Mouse (Mus musculus) liver, embryonic 15.5 days (tissue): ENCODE data around the gene Olfr13. TPM values are rescaled to one million over a fixed set of nuclear protein-coding genes. Genes with fewer than 3 reads are reported as not detected.
"Not testable (repeated sequence)": the region's sequence is repeated elsewhere in the genome, so short reads cannot be mapped to it uniquely, and the experiment has no call there.

Experiments
- ATAC-seq: fragments of 200-750 bp; cut with Nextera tagmentation; 2 replicates; pipeline ENCODE4 v1.8.0; 2017; ENCODE audit warnings: moderate number of reproducible peaks, mild to moderate bottlenecking, moderate library complexity; ENCODE audit not compliant: insufficient read depth
- H3K27ac ChIP-seq: fragments of 300-500 bp; sonication (generic); replicated peaks from 2 replicates; pipeline ENCODE4 v1.5.1; 2015; ENCODE audit warnings: mild to moderate bottlenecking, inconsistent platforms
- H3K27me3 ChIP-seq: fragments of 300-500 bp; sonication (generic); 2 replicates; pipeline ENCODE4 v1.6.1; 2015; ENCODE audit warnings: mild to moderate bottlenecking, inconsistent platforms
- H3K36me3 ChIP-seq: fragments of 300-500 bp; sonication (generic); replicated peaks from 2 replicates; pipeline ENCODE4 v1.6.1; 2015; ENCODE audit warnings: moderate library complexity, mild to moderate bottlenecking, inconsistent platforms
- H3K4me1 ChIP-seq: fragments of 300-500 bp; sonication (generic); replicated peaks from 2 replicates; pipeline ENCODE4 v1.6.1; 2015; ENCODE audit warnings: inconsistent platforms
- H3K4me2 ChIP-seq: fragments of 300-500 bp; sonication (generic); 2 replicates; pipeline ENCODE4 v1.6.1; 2015; ENCODE audit warnings: moderate library complexity, mild to moderate bottlenecking, inconsistent platforms
- H3K4me3 ChIP-seq: fragments of 300-500 bp; sonication (generic); replicated peaks from 2 replicates; pipeline ENCODE4 v1.5.1; 2015; ENCODE audit warnings: mild to moderate bottlenecking, inconsistent platforms
- H3K9ac ChIP-seq: fragments of 300-500 bp; sonication (generic); 2 replicates; pipeline ENCODE4 v1.6.1; 2015; ENCODE audit warnings: moderate library complexity, mild to moderate bottlenecking, inconsistent platforms
- H3K9me3 ChIP-seq: fragments of 300-500 bp; sonication (generic); replicated peaks from 2 replicates; pipeline ENCODE4 v1.6.1; 2016; ENCODE audit warnings: inconsistent platforms
- WGBS: fragments of 180-500 bp; shearing (Covaris S2); methylation state at CpG from one replicate; pipeline ENCODE4 v1.1.7; 2015; ENCODE audit warnings: mixed read lengths; ENCODE audit not compliant: insufficient replicate concordance; 5-methylcytosine and 5-hydroxymethylcytosine counted together
- polyA plus RNA-seq: library from polyadenylated mRNA; unstranded; fragments of >200 nt; fragmentation: Nextera tagmentation; extraction: Ambion mirVana; gene quantifications from 2 replicates; pipeline ENCODE4 v1.2.1, GENCODE M21; 2015

Gene Olfr13
- polyA plus RNA-seq, 1 experiment from 2014 or later, result not detected

DNA sequence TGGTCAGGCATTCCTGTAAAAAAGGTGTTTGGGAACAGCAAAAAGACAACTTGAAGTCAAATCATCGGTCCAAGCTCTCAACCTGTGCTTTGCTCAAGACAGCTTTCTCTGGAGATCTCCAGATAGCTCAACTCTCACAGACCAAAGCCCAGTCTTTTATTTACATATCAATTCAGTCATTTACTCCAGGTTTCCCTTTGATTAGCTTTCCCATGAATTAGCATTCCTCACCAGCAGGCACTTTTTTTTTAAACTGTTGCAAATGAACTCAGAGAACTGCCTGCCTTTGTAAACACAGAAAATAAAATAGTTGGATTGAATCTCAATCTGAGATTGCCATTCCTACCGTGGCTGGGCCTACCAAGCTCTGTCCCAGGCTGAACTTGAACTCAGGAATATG, 33.4 kb downstream of the Olfr13 start:
- H3K4me2 ChIP-seq, result no peak overlapping the region
- no peaks in the 10 kb centered on the region for H3K4me1 ChIP-seq
- no peak overlapping the region for H3K27ac ChIP-seq
- no peaks in the 10 kb centered on the region for H3K27me3 ChIP-seq
- no peak overlapping the region for H3K9ac ChIP-seq
- H3K36me3 ChIP-seq, result no peaks in the 10 kb centered on the region
- H3K4me3 ChIP-seq, result no peak overlapping the region
- no peaks in the 10 kb centered on the region for H3K9me3 ChIP-seq
- no peak for ATAC-seq
- WGBS, result 29% methylated on average over 2 of the region's 2 CpGs

DNA sequence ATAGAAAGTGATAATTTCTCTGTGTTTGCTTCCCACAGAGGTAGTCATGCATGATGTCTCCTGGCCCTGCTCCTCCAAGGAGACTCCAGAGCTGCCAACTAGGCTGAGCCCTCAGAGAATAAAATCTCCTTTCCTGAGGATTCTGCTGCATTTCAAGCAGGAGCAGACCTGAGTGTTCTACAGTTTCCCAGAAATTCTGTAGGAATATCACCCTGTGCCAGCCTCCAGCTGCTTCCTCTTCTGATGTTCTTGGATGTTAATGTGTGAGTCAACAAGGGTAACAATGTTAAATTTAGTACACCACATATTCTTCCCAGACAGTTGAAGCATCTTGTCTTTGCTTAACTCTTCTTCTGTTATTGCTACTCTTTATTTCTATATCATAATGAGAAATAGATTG, 40.9 kb downstream of the Olfr13 start, which contains the start of gene Olfr434:
Gene Olfr434, plus strand, starts transcription at position 149 of the 400 bp plus-strand sequence.
- ATAC-seq, H3K4me1 ChIP-seq, H3K36me3 ChIP-seq, H3K4me3 ChIP-seq, H3K27ac ChIP-seq, H3K9me3 ChIP-seq, H3K9ac ChIP-seq, H3K4me2 ChIP-seq, H3K27me3 ChIP-seq: not testable (repeated sequence)

Other genes with a start within 250 kb of the Olfr13 start
- gene Olfr444, start 223.1 kb upstream of the Olfr13 start, polyA plus RNA-seq, result not detected in 2 replicates
- gene Olfr441, start 65.8 kb upstream of the Olfr13 start, polyA plus RNA-seq, result not detected in 2 replicates
- gene Olfr237-ps1, start 25.6 kb upstream of the Olfr13 start, polyA plus RNA-seq, result not detected in 2 replicates
- gene Olfr437, start 8.9 kb upstream of the Olfr13 start, polyA plus RNA-seq, result not detected in 2 replicates
- gene Olfr435, start 25.0 kb downstream of the Olfr13 start, polyA plus RNA-seq, result not detected in 2 replicates
- gene Olfr434, start 40.9 kb downstream of the Olfr13 start, polyA plus RNA-seq, result not detected in 2 replicates
- gene Olfr47, start 59.4 kb downstream of the Olfr13 start, polyA plus RNA-seq, result not detected in 2 replicates
- gene Arhgef5, start 93.4 kb downstream of the Olfr13 start, polyA plus RNA-seq, result 2.0 and 2.7 TPM in 2 replicates
- not detected in 2 replicates for gene Nobox, start 137.4 kb downstream of the Olfr13 start, polyA plus RNA-seq